Mouse (Mus musculus): Measurements from ENCODE around the gene Ddx56.

Gene Ddx56

GRCm38 (mm10) chr11:6267320-6268254 is at the start of gene Ddx56:
Ddx56 (minus strand) TSS chr11:6267772.
- peak; percentile 95 for ATAC-seq (ENCODE audit: insufficient number of reproducible peaks, low FRiP score, low TSS enrichment)

- no peak for ATAC-seq (ENCODE audit: insufficient number of reproducible peaks, low FRiP score, low TSS enrichment)
Observed at GRCm38 (mm10) chr11:6316821-6317220, 49.2 kb upstream of the Ddx56 start.

GRCm38 (mm10) chr11:6313874-6314406 is 46.4 kb upstream of the Ddx56 start:
- ATAC-seq (ENCODE audit: insufficient number of reproducible peaks, low FRiP score, low TSS enrichment) = no peak

GRCm38 (mm10) chr11:6308181-6308580 is 40.6 kb upstream of the Ddx56 start:
- ATAC-seq (ENCODE audit: insufficient number of reproducible peaks, low FRiP score, low TSS enrichment) = no peak

- no peak for ATAC-seq (ENCODE audit: insufficient number of reproducible peaks, low FRiP score, low TSS enrichment)
Observed at GRCm38 (mm10) chr11:6305943-6306430, 38.4 kb upstream of the Ddx56 start.

- ATAC-seq (ENCODE audit: insufficient number of reproducible peaks, low FRiP score, low TSS enrichment) = no peak
Observed at GRCm38 (mm10) chr11:6302793-6303192, 35.2 kb upstream of the Ddx56 start.

GRCm38 (mm10) chr11:6299435-6299834 is 31.9 kb upstream of the Ddx56 start:
- ATAC-seq (ENCODE audit: insufficient number of reproducible peaks, low FRiP score, low TSS enrichment) = no peak

- ATAC-seq (ENCODE audit: insufficient number of reproducible peaks, low FRiP score, low TSS enrichment) = no peak
Observed at GRCm38 (mm10) chr11:6296077-6296476, 28.5 kb upstream of the Ddx56 start.

GRCm38 (mm10) chr11:6294632-6295031 is 27.1 kb upstream of the Ddx56 start:
- ATAC-seq (ENCODE audit: insufficient number of reproducible peaks, low FRiP score, low TSS enrichment) = no peak

GRCm38 (mm10) chr11:6293601-6294000 is 26.0 kb upstream of the Ddx56 start:
- no peak for ATAC-seq (ENCODE audit: insufficient number of reproducible peaks, low FRiP score, low TSS enrichment)

- no peak for ATAC-seq (ENCODE audit: insufficient number of reproducible peaks, low FRiP score, low TSS enrichment)
Observed at GRCm38 (mm10) chr11:6292988-6293349, 25.4 kb upstream of the Ddx56 start.

- peak; percentile 12 for ATAC-seq (ENCODE audit: insufficient number of reproducible peaks, low FRiP score, low TSS enrichment)
Observed at GRCm38 (mm10) chr11:6292116-6292987, 24.8 kb upstream of the Ddx56 start.

- peak; percentile 94 for ATAC-seq (ENCODE audit: insufficient number of reproducible peaks, low FRiP score, low TSS enrichment)
Observed at GRCm38 (mm10) chr11:6291401-6292115, 24.0 kb upstream of the Ddx56 start, which contains the start of gene Ogdh. Ogdh (plus strand) TSS chr11:6291633.

- ATAC-seq (ENCODE audit: insufficient number of reproducible peaks, low FRiP score, low TSS enrichment) = no peak
Observed at GRCm38 (mm10) chr11:6290883-6291282, 23.3 kb upstream of the Ddx56 start.

- no peak for ATAC-seq (ENCODE audit: insufficient number of reproducible peaks, low FRiP score, low TSS enrichment)
Observed at GRCm38 (mm10) chr11:6290138-6290537, 22.6 kb upstream of the Ddx56 start.

- ATAC-seq (ENCODE audit: insufficient number of reproducible peaks, low FRiP score, low TSS enrichment) = no peak
Observed at GRCm38 (mm10) chr11:6282940-6283339, 15.4 kb upstream of the Ddx56 start.

- ATAC-seq (ENCODE audit: insufficient number of reproducible peaks, low FRiP score, low TSS enrichment) = no peak
Observed at GRCm38 (mm10) chr11:6276466-6276865, 8.9 kb upstream of the Ddx56 start.

- no peak for ATAC-seq (ENCODE audit: insufficient number of reproducible peaks, low FRiP score, low TSS enrichment)
Observed at GRCm38 (mm10) chr11:6275094-6275484, 7.5 kb upstream of the Ddx56 start.

- peak; percentile 95 for ATAC-seq (ENCODE audit: insufficient number of reproducible peaks, low FRiP score, low TSS enrichment)
Observed at GRCm38 (mm10) chr11:6274387-6275093, 7.0 kb upstream of the Ddx56 start, which contains the start of gene Tmed4. Tmed4 (minus strand) TSS chr11:6274870.
